Mouse (Mus musculus) c-Kit-positive CD71-positive TER-119-negative erythroid progenitor cells, embryonic 14.5 days (primary cell): Measurements from ENCODE around the gene Padi2.

Experiments
- DNase-seq: peaks from one replicate; pipeline ENCODE4 v3.0.0-alpha.2; 2013; ENCODE audit warnings: low read depth

Padi2 gene

DNA sequence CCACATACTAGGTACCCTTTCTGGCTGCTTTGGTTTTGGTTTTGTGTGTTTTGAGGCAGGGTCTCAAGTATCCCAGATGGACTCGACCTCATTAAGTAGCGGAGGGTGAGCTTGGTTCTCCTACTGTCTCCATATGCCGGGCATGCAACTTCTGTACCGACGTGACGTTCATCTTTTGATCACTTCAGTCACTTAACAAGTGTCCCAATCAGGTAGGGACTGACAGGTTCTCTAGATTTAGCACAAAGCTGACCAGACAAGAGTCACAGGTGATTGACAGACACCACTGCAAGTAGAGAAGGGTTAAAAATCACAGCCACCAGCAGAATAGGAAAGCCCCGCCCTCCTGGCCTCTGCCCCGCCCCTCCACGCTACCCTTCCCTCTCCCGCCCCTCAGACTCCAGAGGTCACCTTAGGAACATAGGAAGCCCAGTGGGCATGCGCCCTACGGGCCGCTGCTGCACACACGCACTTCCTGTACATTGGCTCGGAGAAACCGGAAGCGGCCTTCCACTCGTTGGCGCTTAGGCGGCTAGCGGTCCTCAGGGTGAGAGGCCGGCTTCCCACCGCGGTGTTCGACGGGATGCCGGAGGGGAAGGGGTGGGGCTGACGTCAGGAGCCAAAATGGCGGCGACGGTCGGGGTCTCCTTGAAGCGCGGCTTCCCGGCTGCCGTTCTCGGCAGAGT lies 54.8 kb downstream of the Padi2 start, which contains the start of gene Sdhb:
Gene Sdhb (plus strand): TSS at position 423 of the 686 bp plus-strand sequence.
- peak; percentile 91 for DNase-seq

GRCm38 (mm10) chr4:140961467-140962206 lies 55.5 kb downstream of the Padi2 start:
- no peak for DNase-seq

- no peak for DNase-seq
Observed at GRCm38 (mm10) chr4:140962207-140962909, 56.2 kb downstream of the Padi2 start.

DNA sequence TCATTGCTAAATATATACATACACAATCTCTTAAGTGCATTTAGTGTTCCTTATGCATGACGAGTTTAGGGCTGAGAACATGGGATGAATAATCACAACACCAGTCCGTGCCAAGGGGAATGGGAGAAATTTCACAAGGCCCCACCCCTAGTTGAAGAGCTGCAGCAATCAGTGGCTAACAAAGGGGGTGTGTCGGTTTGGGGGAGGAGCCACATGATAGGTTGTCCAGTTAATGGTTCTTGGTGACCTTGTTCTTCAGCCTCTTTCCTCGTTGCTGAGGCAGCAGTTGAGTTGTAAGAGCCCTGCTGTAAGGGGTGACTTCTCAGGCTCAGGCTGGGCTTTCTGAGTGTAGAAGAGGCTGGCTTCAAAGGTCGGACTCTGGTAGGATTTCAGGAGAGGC lies 56.8 kb downstream of the Padi2 start:
- peak; percentile 57 for DNase-seq

GRCm38 (mm10) chr4:140963941-140964597 lies 57.9 kb downstream of the Padi2 start:
- no peak for DNase-seq

- peak; percentile 60 for DNase-seq
Observed at GRCm38 (mm10) chr4:140964620-140965019, 58.5 kb downstream of the Padi2 start.

DNA sequence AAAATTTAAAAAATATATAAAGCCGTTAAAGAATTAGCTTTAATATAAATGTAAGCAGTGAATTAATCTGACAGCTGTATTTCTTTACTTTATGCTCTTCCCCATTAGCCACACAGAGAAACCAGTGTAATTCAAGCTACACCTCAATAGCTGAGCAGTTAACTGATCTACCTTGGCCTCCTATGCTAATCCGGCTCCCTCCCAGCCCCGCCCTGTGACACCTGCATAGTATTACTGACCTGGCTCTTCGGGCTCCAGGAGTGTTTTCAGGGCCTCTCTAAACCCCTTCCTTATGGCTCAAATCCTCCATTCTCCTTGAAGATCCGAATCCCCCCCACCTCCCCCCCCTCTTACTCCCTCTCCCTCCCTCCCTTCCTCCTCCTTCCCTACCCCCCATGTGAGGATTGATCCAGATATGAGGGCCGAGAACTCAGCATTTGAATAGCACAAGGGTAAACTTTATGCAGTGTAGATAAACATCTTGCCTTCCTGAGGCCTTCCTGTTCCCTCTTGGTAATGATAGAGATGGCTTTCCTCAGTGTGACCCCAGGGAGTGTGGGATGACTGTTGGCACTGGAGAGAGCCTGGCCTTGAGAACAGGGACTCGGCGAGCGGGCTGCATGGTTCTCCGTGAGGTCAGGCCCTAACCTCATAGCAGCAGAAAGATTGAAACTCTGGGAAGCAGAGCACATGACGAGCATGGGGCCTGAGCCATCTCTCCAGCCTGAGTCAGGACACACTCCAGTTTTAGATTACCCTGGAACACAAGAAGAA lies 61.4 kb downstream of the Padi2 start:
- DNase-seq = no peak

DNA sequence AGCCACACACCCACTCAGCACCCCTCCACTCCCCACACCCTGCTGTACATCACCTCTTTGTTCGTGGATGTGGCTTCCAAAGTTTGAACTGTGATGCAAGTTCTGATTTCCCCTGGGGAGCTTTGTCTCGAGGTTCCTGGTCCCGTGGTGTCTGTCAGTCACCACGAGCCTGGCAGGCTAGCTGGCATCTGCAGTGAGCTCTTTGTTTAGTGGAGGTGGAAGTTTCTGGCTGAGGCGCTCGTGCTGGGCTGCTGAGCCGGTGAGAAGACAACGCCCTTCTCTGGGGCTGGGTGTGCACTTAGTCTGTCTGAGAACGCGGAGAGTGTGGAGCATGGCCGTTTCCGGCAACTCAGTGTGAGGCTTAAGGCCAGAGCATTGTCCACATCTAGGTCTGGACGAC lies 65.5 kb downstream of the Padi2 start:
- no peak for DNase-seq

- DNase-seq = no peak
Observed at GRCm38 (mm10) chr4:140974408-140974807, 68.3 kb downstream of the Padi2 start.

DNA sequence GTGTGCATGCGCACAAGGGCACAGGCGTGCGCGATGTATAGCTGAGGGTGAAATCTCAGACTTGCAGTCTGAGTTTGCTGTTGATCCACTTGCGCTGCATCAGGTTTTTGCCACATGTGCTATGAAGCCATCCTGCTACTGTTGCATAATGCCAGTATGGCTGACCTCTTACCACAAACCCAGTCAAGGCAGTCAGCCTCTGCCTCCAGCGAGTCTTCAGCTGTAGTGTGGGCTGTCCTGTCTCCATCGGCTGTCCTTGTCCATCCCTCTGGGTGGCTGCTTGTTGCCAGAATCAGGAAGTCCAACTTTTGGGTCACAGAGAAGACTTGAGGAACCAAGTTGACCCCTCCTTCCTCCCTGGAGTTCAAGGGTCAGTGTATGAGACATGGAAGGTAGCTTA lies 69.2 kb downstream of the Padi2 start:
- no peak for DNase-seq

GRCm38 (mm10) chr4:140977278-140977677 lies 71.1 kb downstream of the Padi2 start:
- DNase-seq = no peak

DNA sequence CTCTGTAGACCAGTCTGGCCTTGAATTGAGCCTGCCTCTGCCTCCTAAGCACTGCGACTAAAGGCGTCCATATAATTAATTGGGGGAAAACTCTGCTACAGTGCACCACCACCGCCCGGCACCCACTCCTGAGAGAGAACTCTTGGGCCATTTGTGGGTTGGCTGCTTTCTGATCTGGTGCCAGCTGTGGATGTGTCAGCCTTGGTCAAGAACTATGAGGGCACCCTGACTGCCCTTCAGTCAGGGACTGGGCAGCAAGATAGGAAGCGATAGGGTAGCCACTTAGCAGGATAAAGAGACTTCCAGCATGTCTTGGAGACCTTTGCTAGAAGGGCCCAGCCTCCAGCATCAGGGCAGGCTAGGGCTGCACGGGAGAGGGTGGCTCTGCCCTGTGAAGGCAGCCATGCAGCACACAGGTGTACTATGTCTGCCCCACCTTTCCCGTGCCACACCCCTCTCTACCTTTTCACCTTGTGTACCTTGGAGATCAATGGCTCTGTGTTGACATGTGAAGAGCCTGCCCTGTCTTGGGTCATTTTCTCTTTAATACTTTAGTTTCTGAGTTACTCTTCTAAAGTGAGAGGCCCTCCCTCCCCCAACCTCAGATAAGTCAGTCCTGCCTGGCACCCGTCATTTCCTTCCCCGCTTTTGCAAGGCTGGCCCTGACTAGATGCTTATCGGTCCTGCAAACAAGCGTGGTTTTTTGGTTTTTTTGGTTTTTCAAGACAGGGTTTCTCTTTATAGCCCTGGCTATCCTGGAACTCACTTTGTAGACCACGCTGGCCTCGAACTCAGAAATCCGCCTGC lies 71.9 kb downstream of the Padi2 start:
- no peak for DNase-seq

DNA sequence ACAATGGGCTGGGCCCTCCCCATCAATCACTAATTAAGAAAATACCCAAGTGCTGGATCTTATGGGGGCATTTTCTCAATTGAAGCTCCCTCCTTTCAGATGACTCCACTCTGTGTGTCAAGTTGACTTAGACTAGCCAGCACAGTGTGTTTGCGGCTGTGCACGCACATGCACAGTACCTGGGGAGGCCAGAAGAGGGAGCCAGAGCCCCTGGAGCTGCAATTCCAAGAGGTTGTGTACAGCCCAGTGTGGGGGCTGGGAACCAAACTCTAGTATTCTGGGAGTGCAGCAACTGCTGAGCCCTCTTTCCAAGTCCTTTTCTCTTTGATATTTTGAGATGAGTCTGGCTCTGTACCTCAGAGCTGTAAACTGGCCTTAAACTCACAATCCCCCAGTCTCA lies 75.5 kb downstream of the Padi2 start:
- DNase-seq = no peak

GRCm38 (mm10) chr4:140982808-140983207 lies 76.7 kb downstream of the Padi2 start:
- no peak for DNase-seq

DNA sequence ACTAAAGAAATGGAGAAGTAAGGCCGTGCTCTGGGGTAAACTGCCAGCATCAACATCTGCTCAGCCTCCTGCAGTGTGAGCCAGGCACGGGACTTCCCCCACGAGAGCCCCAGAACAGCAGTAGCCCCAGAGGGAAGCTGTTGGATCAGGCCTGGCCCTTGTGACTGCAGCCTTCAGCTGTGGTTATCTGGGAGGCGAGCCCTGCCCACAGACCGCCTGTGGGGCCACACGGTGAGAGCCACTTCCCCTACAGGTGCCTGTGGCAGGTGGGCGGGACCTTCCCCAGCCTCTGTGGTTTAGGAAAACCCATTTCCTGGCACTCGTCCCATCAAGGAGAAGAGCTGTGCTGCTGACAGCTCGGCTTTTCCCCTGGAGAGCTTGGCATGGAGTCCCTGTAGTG lies 77.3 kb downstream of the Padi2 start:
- no peak for DNase-seq

DNA sequence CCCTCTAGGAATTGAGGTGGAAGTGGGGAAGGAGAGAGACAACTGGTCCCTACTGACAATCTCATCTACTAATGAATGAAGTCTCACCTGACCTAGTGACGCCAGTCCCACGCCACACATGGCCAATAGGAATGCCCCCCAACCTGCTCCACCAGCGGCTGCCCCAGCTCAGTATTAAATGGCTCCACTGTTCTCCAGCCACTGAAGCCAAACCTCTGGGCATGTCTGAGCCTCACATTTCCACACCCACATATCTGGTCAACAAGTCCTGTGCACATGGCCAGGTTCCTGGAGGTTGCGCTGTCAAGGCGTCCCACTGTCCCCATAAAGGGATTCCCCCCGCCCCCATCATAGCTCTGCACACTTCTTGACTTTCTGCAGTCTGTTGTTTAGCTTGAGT lies 78.4 kb downstream of the Padi2 start:
- no peak for DNase-seq

- DNase-seq = no peak
Observed at GRCm38 (mm10) chr4:140986024-140986710, 80.0 kb downstream of the Padi2 start.

DNA sequence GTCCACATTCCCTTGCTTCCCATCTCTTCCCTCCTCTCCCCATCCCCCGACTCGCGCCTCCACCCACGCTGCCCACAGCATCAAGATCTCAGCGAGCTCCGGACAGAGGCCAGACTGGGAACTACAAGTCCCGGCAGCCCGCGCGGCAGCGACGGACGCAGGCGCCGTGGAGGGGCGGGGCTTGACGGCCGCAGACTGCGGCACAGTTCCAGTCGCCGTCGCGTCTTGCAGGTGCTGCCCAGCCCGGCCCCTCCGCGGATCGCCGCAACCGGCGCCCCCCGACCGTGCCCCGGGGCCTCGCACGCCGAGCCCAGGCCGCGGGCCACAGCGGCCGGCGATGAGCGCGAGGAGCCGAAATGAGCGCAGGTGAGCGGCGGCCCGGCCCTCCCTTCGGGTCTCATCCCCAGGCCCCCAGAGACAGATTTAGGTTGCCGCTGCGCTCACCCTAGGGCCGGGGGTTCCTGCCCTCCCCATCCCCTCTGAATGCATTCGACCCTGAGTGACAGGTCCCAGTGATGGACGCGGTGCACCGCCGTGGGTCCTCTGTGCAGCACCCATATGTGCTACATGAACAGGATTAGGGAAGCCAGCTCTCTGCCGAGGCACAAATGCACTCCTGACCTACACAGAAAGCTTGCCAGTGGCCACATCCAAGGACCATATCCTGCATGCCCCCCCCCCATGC lies 80.7 kb downstream of the Padi2 start, which contains the start of gene Atp13a2:
Gene Atp13a2 (plus strand): TSS at position 163 of the 685 bp plus-strand sequence.
- peak; percentile 65 for DNase-seq

DNA sequence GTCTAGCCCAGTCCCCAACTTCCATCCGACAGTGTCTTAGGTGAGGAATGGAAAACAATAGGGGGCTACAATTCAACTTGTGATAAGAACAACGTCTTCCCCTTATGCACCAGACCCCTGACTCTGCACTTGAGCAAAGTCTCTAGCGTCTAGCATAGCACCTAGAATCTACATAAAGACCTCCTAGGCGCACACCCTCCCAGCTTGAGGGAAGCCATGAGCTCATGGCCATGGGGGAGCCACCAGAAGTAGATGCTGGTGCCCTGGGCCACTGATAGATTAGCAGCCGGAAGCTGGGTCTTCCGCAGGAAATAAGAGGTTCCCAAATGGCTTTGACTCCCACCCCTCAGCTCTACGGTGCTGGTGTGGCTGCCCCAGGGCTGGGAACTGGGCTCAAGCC lies 81.3 kb downstream of the Padi2 start:
- no peak for DNase-seq
